Mouse (Mus musculus) liver, adult 2 months (tissue): ENCODE results near the gene Olfr281.
"Not testable (repeated sequence)": the region's sequence is repeated elsewhere in the genome, so short reads cannot be mapped to it uniquely, and the experiment has no call there.

Experiments used
- CTCF ChIP-seq: fragments of 200-500 bp; IDR thresholded peaks from 2 replicates; pipeline ENCODE4 v1.5.1; 2011; ENCODE audit warnings: low read depth, low read length, control low read depth
- POLR2A ChIP-seq: fragments of 200-500 bp; IDR thresholded peaks from 2 replicates; pipeline ENCODE4 v1.6.1; 2011; ENCODE audit warnings: low read length, control low read depth; ENCODE audit not compliant: insufficient read depth; ENCODE audit errors: extremely low read depth

GRCm38 (mm10) chr15:98416802-98417201 lies 35.6 kb upstream of the Olfr281 start:
- TF ChIP-seq CTCF, POLR2A: not testable (repeated sequence)
